Mouse (Mus musculus) retina, postnatal 1 day (tissue): ENCODE data around the gene Mrps27.
A peak's percentile ranks its signal among the peaks of the same experiment; 100 is the strongest.

Experiments used
- DNase-seq: peaks from one replicate; pipeline ENCODE4 v3.0.0-alpha.2; 2012

Gene Mrps27

DNA sequence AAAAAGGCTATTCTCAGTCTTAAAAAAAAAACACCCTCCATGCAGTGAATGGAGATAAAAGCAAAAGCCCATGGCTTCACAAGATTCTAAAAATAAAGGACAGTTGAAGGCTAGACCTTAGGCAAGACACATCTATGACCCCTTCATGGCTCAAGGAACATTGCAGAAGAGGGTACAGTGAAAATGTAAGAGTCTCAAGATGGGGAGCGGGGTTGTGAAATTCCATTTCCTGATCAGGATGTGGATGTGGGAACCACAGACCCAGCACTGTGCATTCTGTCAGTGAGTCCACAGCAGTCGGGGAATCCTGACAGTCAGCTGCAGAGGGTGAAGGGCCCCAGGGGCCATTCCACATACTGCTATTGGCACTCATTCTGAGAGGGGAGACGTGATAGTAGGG, 48.5 kb downstream of the Mrps27 start:
- no peak for DNase-seq

DNA sequence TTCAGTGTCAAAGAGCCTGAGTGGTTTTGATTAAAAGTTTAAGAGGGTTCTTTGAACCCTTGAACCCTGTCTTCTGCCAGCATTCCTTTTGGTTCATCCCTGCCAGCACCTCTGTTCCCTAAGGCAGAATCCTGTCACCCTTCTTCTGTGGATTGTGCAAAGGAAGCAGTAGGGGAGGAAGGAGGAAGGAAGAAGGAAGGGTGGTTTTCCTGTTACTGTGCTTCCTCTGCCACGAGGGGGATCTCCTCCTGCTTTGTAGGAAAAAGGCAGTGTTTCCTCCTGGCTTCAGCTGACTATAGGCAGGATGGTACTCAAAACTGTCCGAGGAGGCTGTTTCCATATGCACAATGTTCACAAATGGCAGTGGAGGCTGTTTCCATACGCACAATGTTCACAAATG, 50.1 kb downstream of the Mrps27 start:
- DNase-seq = no peak

DNA sequence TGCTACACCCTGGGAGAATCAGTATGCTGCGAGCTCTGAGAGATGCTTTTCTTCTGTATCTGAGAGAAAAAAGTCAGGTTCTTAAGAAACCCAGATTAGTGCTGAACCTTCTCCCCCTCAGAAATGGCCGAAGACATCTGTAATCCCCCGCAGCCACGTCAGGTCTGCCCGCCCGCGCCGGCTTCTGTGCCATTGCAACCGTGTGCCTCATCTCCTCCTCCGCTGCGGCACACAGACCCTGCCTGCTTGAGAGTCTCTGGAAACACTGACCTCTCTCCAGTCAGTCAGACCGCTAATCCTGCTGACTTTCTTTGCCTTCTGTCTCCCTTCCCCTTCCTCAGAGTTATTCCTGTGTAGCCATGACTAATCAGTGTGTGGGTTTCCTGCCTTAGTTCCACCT, 50.9 kb downstream of the Mrps27 start:
- DNase-seq = peak; percentile 48

DNA sequence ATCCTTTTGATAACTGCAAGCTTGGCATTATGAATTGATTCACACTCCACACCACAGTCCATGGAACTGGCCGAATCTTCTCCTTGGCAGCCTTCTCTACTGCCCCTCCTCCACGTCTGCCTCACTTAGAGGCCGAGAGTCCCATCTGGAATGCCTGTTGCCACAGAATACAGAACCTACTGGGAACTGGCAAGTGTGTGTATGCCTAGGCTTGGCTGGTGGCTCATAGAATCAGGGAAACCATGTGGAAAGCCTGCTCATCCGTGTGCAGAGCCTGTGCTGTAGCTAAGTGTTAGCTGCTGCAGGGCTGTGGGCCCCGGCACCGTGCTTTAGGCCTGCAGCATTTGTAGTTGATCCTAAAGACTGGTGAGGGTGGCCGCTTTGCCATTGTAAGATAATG, 52.6 kb downstream of the Mrps27 start:
- DNase-seq = peak; percentile 89

DNA sequence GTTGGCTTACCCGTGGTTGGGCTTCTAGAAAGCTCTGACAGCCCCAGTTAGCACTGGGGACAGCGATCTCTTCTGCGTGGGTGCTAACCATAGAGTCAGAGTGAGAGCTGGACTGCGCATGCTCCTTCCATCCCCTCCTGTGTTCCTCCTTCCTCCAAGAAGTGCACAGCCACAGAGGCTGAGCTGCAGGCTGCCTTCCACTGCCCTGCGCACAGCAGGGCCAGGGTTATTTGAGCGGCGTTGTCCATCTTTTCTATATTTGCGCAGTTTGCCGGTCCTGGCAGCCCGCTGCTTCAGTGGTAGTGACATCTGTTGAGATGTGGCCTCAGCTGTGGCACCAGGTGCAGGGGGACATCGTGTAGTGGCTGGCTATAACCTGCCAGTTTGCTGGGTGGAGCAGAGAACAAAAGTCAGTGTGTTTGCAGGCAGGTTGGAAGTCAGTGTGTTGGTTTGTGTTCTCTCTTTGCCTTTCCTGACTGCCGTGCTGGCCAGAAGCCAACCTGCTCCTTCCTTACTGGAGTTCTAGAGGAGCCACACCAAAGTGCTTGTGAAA, 53.6 kb downstream of the Mrps27 start:
- no peak for DNase-seq

DNA sequence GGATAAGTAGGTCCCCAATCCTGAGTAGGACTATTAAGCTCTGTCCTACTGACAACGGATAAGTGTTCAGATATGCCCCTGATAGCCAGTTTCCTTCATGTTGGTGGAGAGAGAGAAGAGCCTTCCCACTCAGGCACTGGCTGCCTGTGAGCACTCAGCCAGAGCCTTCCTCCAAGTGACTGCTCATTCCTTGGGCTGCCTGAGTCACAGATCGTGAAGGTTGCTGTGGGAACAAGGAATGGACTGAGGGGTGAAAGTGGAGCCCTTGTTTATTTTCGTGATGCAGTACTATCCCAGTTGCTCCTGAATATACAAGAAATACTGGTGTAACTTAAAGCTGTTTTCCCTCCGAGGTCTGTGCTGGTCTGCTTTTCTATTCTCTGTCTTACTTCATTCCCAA, 54.8 kb downstream of the Mrps27 start:
- no peak for DNase-seq

DNA sequence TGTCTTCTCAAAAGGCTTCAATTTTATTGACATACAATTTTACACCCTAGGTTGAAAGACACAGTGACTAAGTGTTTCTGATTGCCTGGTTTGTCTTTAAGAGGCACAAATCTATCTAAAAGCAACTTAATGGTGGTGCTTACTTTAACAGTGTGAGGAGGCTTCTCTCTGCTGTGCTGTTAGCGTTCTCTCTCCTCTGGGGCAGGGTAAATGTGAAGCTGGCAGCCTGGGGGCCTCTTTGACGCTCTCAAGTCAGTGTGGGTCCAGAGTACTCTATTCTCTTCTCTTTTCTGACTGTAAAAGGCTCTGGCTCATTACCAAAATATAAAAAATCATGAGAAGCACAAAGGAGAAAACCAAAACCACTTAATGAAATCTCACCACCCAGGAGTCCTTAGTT, 64.6 kb downstream of the Mrps27 start:
- DNase-seq = no peak

DNA sequence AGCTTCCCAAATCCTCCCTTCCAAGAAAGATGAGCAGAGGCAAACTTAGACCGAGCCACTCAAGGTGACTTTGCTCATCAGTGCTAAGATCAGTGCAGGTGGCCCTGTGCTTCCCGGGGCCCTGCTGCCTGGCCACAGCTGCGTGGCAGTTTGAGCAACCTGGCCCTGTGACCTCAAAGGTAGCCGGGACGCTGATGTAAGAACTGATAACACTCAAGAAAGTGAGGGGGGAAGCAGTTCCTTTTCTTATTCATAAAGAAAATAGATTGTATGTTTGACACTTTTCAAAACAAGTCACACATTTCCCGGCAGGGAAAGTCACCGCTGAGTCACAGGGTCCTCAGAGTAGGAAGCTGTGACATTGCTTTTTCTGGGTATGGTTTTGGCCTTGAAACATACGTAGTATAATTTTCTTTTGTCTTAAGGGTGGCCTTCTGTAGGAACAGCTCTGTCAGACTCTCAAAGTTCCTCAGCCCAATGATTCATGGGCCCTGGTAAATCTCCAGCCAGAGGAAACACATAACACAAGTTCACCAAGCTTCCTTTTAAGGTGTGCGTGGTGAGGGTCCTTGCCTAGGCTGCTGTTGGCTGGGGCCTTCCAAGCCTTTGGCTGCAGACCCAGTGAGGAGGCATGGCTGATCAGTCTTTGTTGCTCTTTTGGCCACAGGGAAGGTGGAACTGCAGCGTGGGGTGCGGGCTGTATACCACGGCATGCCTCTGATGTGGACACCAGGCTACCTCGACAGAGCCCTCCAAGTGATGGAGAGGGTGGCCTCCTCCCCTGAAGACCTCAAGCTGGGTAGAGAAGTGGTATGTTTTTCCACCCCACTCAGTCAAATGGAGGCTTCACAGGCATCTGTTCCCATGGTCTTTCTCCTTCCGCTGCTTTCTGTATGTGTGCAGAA, 66.3 kb downstream of the Mrps27 start:
- no peak for DNase-seq

DNA sequence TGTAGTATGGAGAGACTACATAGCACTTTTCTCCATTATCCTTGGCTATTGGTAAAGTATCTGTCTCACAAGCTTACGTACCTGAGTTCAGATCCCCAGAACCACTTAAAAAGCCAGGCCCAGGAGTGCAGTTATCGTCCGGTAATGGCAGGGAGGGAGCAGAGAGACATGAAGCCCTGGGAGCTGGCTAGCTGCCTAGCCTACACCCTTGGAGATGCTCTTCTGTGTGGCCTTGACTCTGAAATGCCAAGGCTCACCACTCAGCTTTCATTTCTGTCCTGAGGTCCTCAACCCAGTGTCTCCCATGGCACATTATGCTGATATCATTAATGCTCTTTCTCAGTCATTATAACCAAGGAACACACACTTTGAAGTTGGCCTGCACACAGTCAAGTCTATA, 67.2 kb downstream of the Mrps27 start:
- DNase-seq = no peak

DNA sequence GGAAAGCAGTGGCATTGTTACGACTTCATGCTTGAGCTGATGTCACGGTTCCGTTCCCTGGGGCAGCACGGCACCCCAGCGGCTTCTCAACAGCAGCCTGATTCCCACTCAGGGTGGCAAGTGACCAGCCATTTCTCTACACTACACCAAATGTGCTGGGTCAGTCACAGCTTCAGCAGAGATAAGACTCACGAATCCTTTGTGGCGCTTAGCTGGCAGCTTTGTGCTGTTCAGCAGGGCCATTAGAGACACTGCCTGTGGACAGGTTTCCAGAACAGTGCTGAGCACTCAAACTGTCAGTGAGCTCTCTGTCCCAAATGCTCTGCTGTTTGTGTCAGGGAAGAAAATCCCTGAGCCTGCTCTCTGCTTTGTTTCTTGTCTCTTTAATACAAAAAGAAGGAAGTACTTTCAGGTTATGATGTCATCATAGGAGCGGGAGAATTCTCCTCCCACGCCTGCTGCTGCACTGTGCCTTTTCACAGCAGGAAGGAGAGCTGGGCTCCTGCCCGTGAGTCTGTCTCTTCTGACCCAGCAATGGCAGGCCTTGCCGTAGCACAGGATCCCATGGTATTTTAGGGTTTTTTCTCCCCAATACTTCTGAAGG, 68.0 kb downstream of the Mrps27 start:
- peak; percentile 39 for DNase-seq

DNA sequence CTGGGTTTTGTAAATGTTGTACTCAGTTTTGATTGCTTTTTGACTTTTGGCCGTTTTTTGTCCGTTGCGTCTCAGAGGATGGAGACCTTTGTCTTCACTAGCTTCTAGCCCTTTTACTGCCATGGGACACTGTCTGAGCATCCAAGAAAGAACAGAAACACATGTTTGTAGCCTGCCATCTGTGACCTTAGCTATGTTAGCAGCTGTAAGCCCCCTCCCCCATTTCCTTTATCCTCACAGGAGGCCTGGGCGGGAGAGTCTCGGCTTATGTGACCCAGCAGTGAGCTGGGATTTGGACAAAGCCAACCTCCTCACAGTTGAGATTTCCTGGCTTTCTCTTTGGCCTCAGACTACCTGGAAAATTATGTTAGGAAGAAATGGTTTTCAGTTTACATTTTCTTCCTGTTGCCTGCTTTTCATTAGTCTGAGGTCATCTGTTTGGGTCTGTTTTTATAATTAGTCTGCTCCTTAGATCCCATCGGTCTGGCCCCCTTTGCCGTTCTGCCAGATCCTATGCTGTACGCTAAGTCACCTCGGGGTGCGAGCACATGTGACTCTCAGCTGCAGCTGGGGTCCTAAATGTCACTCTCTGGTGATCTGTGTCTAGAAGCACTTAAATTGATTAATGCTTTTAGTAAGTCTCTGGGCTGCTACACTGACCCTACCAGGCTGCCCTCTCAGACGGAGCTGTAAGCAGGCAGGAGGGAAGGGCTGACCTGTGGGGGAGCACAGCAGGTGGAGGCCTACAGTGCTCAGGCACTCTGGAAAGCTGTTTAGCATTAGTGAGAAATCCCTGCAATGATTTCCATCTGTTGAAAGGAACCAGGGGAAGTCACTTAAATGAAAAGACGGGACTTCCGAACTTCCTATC, 69.1 kb downstream of the Mrps27 start:
- peak; percentile 40 for DNase-seq

DNA sequence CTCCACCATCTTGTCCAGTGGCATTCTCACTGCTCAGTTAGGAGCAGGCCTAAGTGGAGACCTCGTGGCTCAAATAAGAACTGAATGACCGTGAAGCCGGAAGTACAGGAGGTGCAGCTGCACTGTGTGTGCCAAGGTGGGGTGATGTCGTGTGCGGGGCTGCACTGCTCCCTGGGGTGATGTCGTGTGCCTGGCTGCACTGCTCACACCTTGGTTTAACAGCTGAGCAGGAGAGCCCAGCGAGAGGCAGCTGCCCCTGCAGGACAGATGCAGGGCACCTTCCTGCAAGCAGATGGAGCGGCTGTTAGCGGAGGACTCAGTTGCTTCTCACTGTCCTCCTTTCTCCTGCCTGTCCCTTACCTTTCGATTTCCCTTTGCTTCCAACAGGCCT, 69.8 kb downstream of the Mrps27 start:
- no peak for DNase-seq

DNA sequence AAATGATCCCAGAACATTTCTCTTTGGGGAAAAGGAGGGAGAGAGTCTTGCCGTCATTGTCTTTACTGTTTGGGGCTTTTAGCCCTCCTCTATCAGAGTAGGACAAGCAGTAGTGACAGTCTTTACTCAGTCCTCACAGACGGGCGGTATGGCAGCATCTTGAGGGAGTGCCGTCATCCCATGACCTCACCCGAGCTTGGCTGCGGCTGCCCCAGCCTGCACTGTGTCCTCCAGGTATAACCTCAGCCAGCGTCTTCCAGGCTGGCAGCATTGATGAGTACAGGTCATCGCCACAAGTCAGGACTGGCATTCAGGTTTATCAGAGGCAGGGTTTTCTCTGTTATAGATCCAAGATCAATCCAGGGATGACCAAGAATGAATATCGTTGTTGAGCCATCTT, 72.0 kb downstream of the Mrps27 start:
- DNase-seq = no peak

DNA sequence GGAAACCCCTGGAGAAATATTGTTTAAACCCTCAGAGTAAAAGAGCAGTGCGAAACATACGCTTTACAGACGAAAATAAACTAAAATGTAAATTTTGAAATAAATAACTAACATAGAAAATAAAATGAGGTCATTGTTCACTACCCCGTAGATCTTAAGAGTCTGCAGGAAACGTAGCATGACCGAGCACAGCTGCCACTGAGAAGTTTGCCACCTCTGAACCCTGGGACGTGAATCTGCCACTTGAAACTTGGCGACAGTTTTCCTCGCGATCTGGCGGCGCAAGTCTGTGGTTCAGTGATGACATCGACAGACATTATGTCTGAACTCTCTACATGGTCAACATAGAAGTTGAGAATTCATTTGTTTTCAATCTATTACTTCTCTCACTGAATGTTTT, 79.0 kb downstream of the Mrps27 start:
- DNase-seq = no peak

DNA sequence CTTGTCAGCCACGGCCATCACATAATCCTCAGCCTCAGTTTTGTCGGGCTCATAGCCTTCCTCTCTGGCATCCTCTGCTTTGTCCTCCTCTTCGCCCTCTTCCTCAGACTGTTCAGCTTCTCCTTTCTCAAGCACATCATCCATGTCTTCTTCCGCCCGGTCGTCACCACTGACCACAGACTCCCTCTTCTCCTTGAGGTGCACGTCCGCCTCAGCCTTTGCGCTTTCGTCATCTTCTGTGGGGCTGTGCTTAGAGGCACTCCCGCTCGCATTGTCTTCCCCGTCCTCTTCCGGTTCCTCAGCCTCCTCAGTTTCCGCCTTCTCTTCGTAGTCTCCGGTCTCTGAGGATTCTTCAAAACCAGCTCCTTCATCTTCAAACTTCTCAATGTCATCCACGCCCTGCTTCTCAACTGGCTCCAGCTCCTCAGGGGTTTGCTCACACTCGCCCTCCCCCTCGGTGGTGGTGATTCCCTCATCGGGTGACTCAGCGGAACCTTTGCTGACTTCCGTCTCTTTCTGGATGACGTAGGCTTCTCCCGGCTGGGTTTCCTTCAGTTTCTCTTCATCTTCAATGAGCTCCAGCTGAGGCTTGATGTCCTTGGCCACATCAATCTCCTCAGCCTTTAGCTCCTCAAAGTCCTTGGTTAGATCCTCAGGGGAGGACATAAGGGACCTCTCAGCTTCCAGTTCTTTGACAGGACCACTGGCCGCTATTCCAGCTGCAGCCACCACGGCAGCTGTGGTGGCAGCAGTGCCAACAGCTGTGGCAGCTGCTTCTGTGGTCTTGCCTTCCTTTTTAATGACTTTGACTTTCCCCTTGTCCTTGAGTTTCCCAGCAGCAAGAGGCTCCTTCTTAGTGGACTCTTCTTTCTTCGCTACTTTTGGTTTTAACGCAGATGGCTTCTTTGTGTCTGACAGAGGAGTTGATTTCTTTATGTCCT, 88.8 kb downstream of the Mrps27 start:
- no peak for DNase-seq

DNA sequence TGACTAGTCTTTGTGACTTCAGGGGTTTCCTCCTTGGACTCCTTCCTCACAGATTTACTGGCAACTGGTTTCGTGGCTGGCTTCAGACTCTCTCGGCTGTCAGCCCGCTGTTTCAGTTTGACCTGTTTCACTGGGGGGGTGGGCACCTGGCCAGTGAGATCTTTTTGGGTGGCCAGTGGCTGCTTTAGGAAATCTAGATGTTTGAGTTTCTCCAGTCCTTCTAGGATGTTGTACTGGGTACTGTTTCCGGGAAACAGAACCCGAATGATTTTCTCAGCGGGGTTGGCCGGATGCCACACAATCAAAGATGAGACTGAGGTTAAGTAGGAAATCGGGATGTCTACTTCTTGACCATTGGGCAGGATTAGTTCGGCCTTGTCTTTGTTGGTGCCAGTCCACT, 89.9 kb downstream of the Mrps27 start:
- DNase-seq = no peak

DNA sequence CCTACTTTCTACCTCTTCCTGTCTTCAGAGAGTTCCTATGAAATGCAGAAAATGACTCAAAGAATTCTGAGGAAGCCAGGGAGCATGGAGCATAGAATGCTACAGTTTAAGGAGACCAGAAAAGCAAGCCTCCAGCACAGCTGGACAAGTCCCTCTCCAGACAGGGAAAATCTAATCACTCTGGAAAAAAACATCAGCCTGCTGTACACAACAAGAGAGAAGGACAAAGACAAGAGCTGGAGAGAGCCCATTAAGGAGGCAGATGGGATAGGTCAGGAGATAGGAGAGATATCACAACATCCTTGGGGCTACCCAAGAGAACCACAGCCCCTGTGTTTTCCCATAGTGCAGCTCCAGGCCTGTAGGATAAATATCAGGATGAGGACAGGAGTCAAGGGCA, 92.5 kb downstream of the Mrps27 start:
- DNase-seq = no peak

DNA sequence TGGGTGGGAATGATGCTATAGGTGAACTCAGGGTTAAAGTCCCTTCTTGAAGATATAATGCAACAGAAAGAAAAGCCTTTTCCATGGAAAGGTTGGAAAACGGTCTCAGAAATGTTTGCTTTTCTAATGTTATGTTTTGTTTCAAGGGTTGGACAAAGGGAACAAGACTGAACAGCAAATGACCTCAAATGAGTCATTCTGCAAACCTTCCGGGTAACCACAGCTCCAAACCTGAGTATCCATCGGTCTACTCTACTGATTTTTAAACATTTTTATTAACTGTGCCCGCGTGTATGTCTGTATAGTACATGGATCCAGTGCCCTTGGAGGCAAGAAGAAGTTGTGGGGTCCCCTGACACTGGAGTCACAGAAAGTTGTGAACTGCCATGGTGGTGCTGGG, 94.8 kb downstream of the Mrps27 start:
- no peak for DNase-seq

DNA sequence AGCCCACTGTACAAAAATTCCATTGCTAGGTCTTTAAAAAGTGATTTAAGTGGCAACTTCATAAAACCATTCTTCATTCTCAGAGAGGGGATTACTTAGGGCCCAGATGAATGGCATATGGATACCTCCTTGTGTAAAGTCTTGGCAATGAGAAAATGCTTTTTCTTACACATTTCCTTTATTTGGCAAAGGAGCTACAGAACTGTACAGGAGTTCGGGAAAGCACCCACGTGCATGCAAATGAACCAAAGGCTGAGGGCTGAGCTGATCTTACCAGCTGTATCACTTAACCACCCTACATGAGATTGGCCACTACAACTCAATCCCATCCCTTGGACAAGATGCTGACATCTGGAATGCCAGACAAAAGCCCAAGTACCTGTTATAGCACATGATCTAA, 95.6 kb downstream of the Mrps27 start:
- DNase-seq = no peak

DNA sequence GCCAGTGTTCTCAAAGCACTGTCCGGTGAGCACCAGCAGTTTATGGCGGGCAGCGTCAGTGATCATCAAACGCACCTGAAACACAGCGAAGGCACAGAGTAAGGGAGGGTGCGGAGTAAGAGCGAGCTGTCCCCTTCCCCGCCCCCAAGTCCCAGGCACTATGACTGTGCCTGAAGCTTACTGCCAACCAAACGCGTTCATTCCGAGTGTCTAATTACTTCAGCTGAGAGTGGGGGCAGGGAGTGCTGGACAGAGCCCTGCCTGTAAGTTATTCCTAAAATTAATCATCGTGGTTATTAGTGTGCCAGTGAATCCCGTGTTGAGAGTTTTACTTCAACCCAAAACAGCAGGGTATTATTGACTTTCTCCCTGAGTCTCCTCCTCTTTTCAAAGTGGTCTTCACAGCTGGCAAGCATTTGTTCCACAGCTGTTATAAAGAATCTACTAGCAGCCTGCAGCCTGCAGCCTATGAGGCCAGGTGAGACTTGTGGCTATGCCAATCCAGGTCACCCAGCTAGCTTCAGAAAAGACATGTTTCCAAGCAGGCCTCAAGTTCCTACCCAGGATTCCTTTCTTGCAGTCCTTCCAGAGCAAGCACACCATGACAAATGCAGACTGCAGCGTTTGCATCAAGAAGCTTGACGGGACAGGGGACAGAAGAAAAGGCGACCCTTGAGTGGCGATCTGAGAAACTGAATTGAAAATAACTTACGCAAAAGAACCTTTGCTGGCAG, 97.3 kb downstream of the Mrps27 start:
- peak; percentile 48 for DNase-seq

DNA sequence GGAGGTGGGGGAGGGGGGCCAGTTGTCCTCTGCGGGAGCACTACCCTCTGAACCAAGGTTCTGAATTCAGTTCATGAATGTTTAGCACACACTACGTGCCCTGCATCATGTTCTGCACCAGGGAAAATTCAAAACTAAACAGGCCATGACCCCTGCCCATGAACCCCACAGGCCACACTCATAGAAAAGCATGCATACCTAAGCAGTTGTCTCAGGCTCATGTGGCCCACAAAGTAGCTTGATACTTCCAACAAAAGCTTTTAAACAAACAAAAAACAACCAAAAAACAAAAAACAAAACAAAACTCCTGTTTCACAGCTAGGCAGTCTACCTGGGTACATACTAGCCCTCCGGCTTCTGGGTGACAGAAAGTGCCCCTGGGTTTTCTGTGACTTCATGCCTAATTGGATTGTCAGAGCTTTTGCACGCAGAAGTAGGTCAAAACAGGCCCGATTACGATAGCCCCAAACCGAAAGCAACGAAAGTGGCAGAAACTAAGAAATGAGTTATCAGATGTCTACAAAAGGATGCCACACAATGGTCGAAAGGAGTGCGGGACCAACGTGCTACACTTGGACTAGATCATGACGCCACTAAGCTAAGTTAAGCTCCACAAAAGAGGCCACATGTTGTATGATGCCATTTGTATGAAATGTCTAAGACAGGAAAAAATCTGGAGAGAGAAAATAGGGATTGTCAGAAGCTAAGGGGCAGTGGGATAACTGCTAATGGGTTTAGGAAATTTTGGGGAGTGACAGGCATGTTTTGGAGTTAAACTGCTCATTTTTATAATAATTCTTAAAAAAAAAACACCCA, 98.1 kb downstream of the Mrps27 start:
- DNase-seq = peak; percentile 61
